Mouse (Mus musculus) common myeloid progenitor, adult 5-6 weeks (primary cell): ENCODE measurements around the gene Ankrd36. TPM values are rescaled to one million over a fixed set of nuclear protein-coding genes. Genes with fewer than 3 reads are reported as not detected.

Experiments
- ATAC-seq: replicated peaks from 2 replicates; pipeline ENCODE4 v1.8.0; 2016; ENCODE audit warnings: low read depth, mild to moderate bottlenecking, moderate TSS enrichment, inconsistent platforms; ENCODE audit not compliant: poor library complexity, severe bottlenecking
- total RNA-seq: library from RNA; stranded (forward); fragments of 200-1000, 187-1606 nt; gene quantifications from 2 replicates; pipeline ENCODE4 v1.2.3, GENCODE M21; 2017

Gene Ankrd36
- total RNA-seq, 1 experiment from 2014 or later, result not detected

GRCm38 (mm10) chr11:5718611-5719354, 149.3 kb downstream of the Ankrd36 start:
- no peak for ATAC-seq

GRCm38 (mm10) chr11:5729582-5729981, 160.1 kb downstream of the Ankrd36 start:
- ATAC-seq, result no peak

GRCm38 (mm10) chr11:5732401-5732800, 162.9 kb downstream of the Ankrd36 start:
- no peak for ATAC-seq

GRCm38 (mm10) chr11:5734323-5734722, 164.8 kb downstream of the Ankrd36 start:
- no peak for ATAC-seq

- no peak for ATAC-seq
Measured at GRCm38 (mm10) chr11:5737137-5737536, 167.7 kb downstream of the Ankrd36 start.

Other genes starting within 250 kb of the Ankrd36 start
- 6.2 TPM in 2 replicates for gene Znrf3, start 124.8 kb upstream of the Ankrd36 start, total RNA-seq
- 58.4 and 72.0 TPM in 2 replicates for gene Xbp1, start 49.0 kb upstream of the Ankrd36 start, total RNA-seq
- gene Ccdc117, start 27.5 kb upstream of the Ankrd36 start, total RNA-seq, result 38.4 and 41.7 TPM in 2 replicates
- gene Mrps24, start 146.0 kb downstream of the Ankrd36 start, total RNA-seq, result 38.7 and 82.1 TPM in 2 replicates
- 7.4 and 10.5 TPM in 2 replicates for gene Urgcp, start 192.7 kb downstream of the Ankrd36 start, total RNA-seq
- 72.8 and 77.1 TPM in 2 replicates for gene Dbnl, start 218.8 kb downstream of the Ankrd36 start, total RNA-seq
- gene Pgam2, start 234.0 kb downstream of the Ankrd36 start, total RNA-seq, result not detected in 2 replicates